Mouse (Mus musculus) lung, postnatal 0 days (tissue): Measurements from ENCODE around the gene Col19a1. TPM values are rescaled to one million over a fixed set of nuclear protein-coding genes. Genes with fewer than 3 reads are reported as not detected.
A peak's percentile ranks its signal among the peaks of the same experiment; 100 is the strongest.

ENCODE experiments used
- ATAC-seq: fragments of 200-750 bp; cut with Nextera tagmentation; 2 replicates; pipeline ENCODE4 v1.8.0; 2017; ENCODE audit warnings: moderate library complexity
- DNase-seq: peaks from one replicate; pipeline ENCODE4 v3.0.0-alpha.2; 2016; ENCODE audit warnings: low spot score
- H3K27ac ChIP-seq: fragments of 300-500 bp; sonication (generic); 2 replicates; pipeline ENCODE4 v1.5.1; 2014; ENCODE audit warnings: antibody characterized with exemption, mild to moderate bottlenecking, low read length, mixed read lengths
- H3K27me3 ChIP-seq: fragments of 300-500 bp; sonication (generic); replicated peaks from 2 replicates; pipeline ENCODE4 v1.6.1; 2014; ENCODE audit warnings: low read length, mixed read lengths; ENCODE audit not compliant: insufficient read depth
- H3K36me3 ChIP-seq: fragments of 300-500 bp; sonication (generic); 2 replicates; pipeline ENCODE4 v1.6.1; 2014; ENCODE audit warnings: low read length, mixed read lengths; ENCODE audit not compliant: insufficient read depth
- H3K4me1 ChIP-seq: fragments of 300-500 bp; sonication (generic); 2 replicates; pipeline ENCODE4 v1.6.1; 2014; ENCODE audit warnings: antibody characterized with exemption, low read depth, low read length, mixed read lengths; ENCODE audit not compliant: insufficient read depth
- H3K4me2 ChIP-seq: fragments of 300-500 bp; sonication (generic); replicated peaks from 2 replicates; pipeline ENCODE4 v1.6.1; 2014; ENCODE audit warnings: low read depth, mild to moderate bottlenecking, low read length, moderate library complexity, mixed read lengths
- H3K4me3 ChIP-seq: fragments of 300-500 bp; sonication (generic); 2 replicates; pipeline ENCODE4 v1.5.1; 2014; ENCODE audit warnings: low read depth, low read length
- H3K9ac ChIP-seq: fragments of 300-500 bp; sonication (generic); replicated peaks from 2 replicates; pipeline ENCODE4 v1.6.1; 2014; ENCODE audit warnings: low read depth, mild to moderate bottlenecking
- H3K9me3 ChIP-seq: fragments of 300-500 bp; sonication (generic); 2 replicates; pipeline ENCODE4 v1.6.1; 2016; ENCODE audit warnings: low read length, mixed read lengths
- CTCF ChIP-seq: IDR thresholded peaks from 2 replicates; pipeline ENCODE4 v1.5.1; 2016; ENCODE audit warnings: antibody characterized with exemption, mild to moderate bottlenecking
- EP300 ChIP-seq: IDR thresholded peaks from 2 replicates; pipeline ENCODE4 v1.6.1; 2016; ENCODE audit warnings: antibody characterized with exemption, mild to moderate bottlenecking, control low read depth
- WGBS: fragments of 180-500 bp; shearing (Covaris S2); extraction: QIAGEN DNeasy Blood & Tissue Kit; methylation state at CpG from one replicate; pipeline ENCODE4 v1.1.7; 2014; 5-methylcytosine and 5-hydroxymethylcytosine counted together
- polyA plus RNA-seq: library from polyadenylated mRNA; unstranded; fragments of >200 nt; fragmentation: Nextera tagmentation; extraction: Ambion mirVana; gene quantifications from 2 replicates; pipeline ENCODE4 v1.2.1, GENCODE M21; 2015

Col19a1 gene
- polyA plus RNA-seq, 1 experiment from 2014 or later = not detected

- DNase-seq = no peak
- 67% methylated on average over 4 of the region's 4 CpGs for WGBS
- no peak overlapping the region for H3K27ac ChIP-seq
- no peak overlapping the region for H3K4me3 ChIP-seq
- H3K4me2 ChIP-seq = no peak overlapping the region
- no peaks in the 10 kb centered on the region for H3K4me1 ChIP-seq
- no peaks in the 10 kb centered on the region for H3K36me3 ChIP-seq
- H3K27me3 ChIP-seq = no peaks in the 10 kb centered on the region
- no peak for ATAC-seq
- TF ChIP-seq CTCF = no peak
- no peak for TF ChIP-seq EP300
- H3K9ac ChIP-seq = no peak overlapping the region
- no peaks in the 10 kb centered on the region for H3K9me3 ChIP-seq
These were observed 214.6 kb downstream of the Col19a1 start for GRCm38 (mm10) chr1:24372471-24373258.

- Histone ChIP-seq H3K36me3 (no peaks in the 10 kb centered on the region), H3K27ac (no peak overlapping the region), H3K9me3 (no peaks in the 10 kb centered on the region), H3K4me1 (no peaks in the 10 kb centered on the region), H3K4me3 (no peak overlapping the region), H3K4me2 (no peak overlapping the region), H3K9ac (no peak overlapping the region), H3K27me3 (no peaks in the 10 kb centered on the region)
- DNase-seq (peak; percentile 60), ATAC-seq (no peak)
- WGBS = 43% methylated on average over 19 of the region's 19 CpGs
- TF ChIP-seq CTCF (peak; percentile 65), EP300 (no peak)
These were observed 219.4 kb downstream of the Col19a1 start for GRCm38 (mm10) chr1:24367570-24368517.

- Histone ChIP-seq H3K9ac (no peak overlapping the region), H3K27ac (no peak overlapping the region), H3K4me1 (no peaks in the 10 kb centered on the region), H3K4me3 (no peak overlapping the region), H3K36me3 (no peaks in the 10 kb centered on the region), H3K4me2 (no peak overlapping the region), H3K27me3 (no peaks in the 10 kb centered on the region), H3K9me3 (no peaks in the 10 kb centered on the region)
- ATAC-seq (no peak), DNase-seq (no peak)
- WGBS = 61% methylated on average over 7 of the region's 7 CpGs
- TF ChIP-seq EP300 = no peak
- no peak for TF ChIP-seq CTCF
These were observed 222.5 kb downstream of the Col19a1 start for GRCm38 (mm10) chr1:24364775-24365174.

GRCm38 (mm10) chr1:24361990-24362635, 225.2 kb downstream of the Col19a1 start:
- H3K27me3 ChIP-seq = no peaks in the 10 kb centered on the region
- no peak overlapping the region for H3K27ac ChIP-seq
- H3K4me2 ChIP-seq = no peak overlapping the region
- WGBS = 83% methylated on average over 13 of the region's 13 CpGs
- TF ChIP-seq CTCF (no peak), EP300 (no peak)
- H3K4me1 ChIP-seq = no peaks in the 10 kb centered on the region
- no peak overlapping the region for H3K4me3 ChIP-seq
- ATAC-seq (no peak), DNase-seq (no peak)
- no peaks in the 10 kb centered on the region for H3K9me3 ChIP-seq
- no peaks in the 10 kb centered on the region for H3K36me3 ChIP-seq
- no peak overlapping the region for H3K9ac ChIP-seq

GRCm38 (mm10) chr1:24349462-24350217, 237.6 kb downstream of the Col19a1 start:
- Histone ChIP-seq H3K36me3 (no peaks in the 10 kb centered on the region), H3K4me1 (no peaks in the 10 kb centered on the region), H3K9me3 (no peaks in the 10 kb centered on the region), H3K27me3 (no peaks in the 10 kb centered on the region), H3K27ac (no peak overlapping the region), H3K4me3 (no peak overlapping the region), H3K4me2 (no peak overlapping the region), H3K9ac (no peak overlapping the region)
- WGBS = 62% methylated on average over 13 of the region's 13 CpGs
- DNase-seq (no peak), ATAC-seq (no peak)
- no peak for TF ChIP-seq EP300
- no peak for TF ChIP-seq CTCF
